Mouse (Mus musculus) testis, postnatal 14 days (tissue): Measurements from ENCODE around the gene Vps18.

ENCODE experiments used
- DNase-seq: peaks from one replicate; pipeline ENCODE4 v3.0.0; 2021; ENCODE audit warnings: low spot score

Vps18 gene

GRCm38 (mm10) chr2:119292281-119292680 lies 3.7 kb downstream of the Vps18 start:
- DNase-seq, result no peak

- DNase-seq, result no peak
Measured at GRCm38 (mm10) chr2:119292852-119293251, 4.3 kb downstream of the Vps18 start.

- DNase-seq, result no peak
Measured at GRCm38 (mm10) chr2:119293311-119293710, 4.8 kb downstream of the Vps18 start.

- DNase-seq, result no peak
Measured at GRCm38 (mm10) chr2:119293776-119294390, 5.3 kb downstream of the Vps18 start.

- no peak for DNase-seq
Measured at GRCm38 (mm10) chr2:119294411-119294810, 5.9 kb downstream of the Vps18 start.

GRCm38 (mm10) chr2:119296756-119297155 lies 8.2 kb downstream of the Vps18 start:
- DNase-seq, result no peak

DNA sequence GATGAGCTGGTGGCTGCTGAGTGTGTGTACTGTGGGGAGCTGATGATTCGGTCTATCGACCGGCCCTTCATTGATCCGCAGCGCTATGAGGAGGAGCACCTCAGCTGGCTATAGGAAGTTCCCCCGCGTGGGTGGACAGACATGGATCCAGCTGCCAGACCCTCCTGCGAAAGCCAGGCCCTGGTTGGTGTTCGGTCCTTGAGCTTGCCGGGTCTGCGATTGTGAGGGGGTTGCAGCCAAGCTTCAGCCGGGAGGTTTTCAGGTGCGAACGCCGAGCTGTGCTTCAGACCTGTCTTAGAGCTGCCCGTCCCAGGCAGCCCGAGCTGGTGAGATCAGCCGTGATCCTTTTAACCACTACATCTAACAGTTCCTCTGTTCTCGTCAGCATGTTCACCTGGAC lies 9.0 kb downstream of the Vps18 start:
- DNase-seq, result no peak

- DNase-seq, result no peak
Measured at GRCm38 (mm10) chr2:119298330-119298729, 9.8 kb downstream of the Vps18 start.

GRCm38 (mm10) chr2:119298839-119299238 lies 10.3 kb downstream of the Vps18 start:
- no peak for DNase-seq

- DNase-seq, result peak; percentile 85
Measured at GRCm38 (mm10) chr2:119299981-119300818, 11.7 kb downstream of the Vps18 start.

DNA sequence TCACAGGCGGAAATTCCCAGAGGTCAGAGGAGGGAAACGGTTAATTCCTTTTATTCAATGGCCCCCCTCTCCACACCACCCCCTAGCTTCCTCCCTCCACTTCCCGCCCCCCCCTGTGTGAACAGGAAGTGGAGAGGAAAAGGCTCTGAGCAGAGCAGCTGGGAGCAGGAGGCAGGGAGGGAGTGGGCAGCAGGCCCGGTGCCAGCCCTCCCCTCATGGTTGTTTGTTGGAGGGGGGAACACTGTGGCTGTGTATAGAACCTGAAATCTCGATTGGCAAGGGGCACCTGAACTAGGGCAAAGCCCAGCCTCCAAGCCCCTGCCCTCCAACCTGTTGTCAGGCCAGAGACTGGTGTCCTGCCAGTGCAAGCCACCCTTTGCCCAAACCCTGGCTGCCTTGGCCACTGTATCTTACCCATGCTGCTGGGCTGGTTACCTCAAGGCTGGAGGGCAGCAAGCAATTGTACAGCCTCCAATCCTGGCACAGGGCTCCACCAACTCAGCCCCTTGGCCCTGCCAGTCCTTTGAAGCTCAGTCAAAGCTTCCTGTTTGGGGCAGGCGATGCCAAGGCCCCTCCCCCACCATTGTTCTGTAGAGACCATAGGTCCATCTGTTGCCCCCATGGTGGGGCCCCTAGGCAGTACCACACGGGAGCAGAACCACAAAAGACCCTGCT lies 12.4 kb downstream of the Vps18 start:
- no peak for DNase-seq

DNA sequence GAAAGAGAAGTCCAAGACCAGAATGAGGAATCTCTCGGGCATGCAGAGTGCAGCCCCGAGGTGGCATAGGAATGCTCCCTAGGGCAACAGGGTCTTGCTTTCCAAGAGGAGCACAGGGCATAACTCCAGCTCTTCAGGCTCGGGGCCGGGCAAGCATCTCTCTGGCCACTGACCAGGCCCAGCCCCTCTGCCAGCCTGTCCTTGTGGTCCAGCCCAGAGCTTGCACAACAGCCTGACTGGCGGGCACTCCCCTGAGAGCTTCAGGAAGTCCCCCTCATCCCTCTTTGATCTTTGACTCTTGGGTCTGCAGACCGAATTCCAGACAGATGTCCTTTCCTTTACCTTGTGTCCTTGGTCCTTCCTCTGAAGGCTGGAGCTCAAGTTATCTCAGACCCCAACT lies 14.3 kb downstream of the Vps18 start:
- no peak for DNase-seq

DNA sequence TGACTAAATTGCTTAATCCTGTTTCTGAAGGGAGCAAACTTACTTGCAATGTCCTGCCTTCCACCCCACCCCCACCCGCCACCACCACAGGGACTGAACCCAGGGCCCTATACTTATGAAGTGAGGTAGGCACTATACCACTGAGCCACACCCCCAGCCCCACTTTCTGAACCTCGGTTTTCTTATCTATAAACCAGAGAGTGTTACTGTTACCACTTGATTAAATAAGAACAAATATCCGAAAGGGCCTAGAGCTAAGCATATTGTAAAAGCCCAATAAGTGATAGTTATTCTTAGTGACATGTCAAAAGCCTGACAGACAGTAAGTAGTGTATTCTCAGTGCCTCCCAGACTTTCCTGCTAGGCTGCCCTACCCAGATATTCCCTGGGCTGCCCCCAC lies 15.9 kb downstream of the Vps18 start:
- no peak for DNase-seq

GRCm38 (mm10) chr2:119304798-119305208 lies 16.3 kb downstream of the Vps18 start:
- no peak for DNase-seq

- DNase-seq, result no peak
Measured at GRCm38 (mm10) chr2:119311544-119311943, 23.0 kb downstream of the Vps18 start.

- no peak for DNase-seq
Measured at GRCm38 (mm10) chr2:119312380-119312958, 23.9 kb downstream of the Vps18 start.

- DNase-seq, result no peak
Measured at GRCm38 (mm10) chr2:119313780-119314479, 25.4 kb downstream of the Vps18 start.

GRCm38 (mm10) chr2:119314742-119315310 lies 26.3 kb downstream of the Vps18 start:
- DNase-seq, result no peak

GRCm38 (mm10) chr2:119318043-119318710 lies 29.6 kb downstream of the Vps18 start:
- DNase-seq, result no peak

DNA sequence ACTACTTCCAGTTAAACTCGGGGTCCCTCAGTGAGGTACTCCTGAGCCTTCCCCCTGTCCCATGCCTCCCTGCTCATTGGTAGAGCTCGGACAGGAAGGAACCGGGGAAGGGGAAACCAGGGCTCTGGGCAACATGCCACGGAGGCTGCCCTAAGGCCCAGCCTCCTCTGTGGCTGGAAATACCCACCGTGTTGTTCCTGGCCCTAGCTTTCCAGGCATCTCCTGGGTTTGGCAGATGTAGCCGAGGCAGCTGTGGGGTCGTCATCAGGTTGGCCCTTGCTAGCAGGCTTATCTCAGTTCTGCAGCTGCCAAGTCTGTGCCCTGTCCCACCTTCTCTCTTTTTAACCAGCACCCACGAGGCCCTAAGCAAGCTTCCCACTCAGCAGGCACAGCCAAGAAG lies 32.0 kb downstream of the Vps18 start:
- DNase-seq, result no peak
